Mouse (Mus musculus): ENCODE results near the gene Gan. TPM values are rescaled to one million over a fixed set of nuclear protein-coding genes. Genes with fewer than 3 reads are reported as not detected.

Gene Gan
- polyA plus RNA-seq, 1 experiment from 2014 or later: 2.6 TPM

DNA sequence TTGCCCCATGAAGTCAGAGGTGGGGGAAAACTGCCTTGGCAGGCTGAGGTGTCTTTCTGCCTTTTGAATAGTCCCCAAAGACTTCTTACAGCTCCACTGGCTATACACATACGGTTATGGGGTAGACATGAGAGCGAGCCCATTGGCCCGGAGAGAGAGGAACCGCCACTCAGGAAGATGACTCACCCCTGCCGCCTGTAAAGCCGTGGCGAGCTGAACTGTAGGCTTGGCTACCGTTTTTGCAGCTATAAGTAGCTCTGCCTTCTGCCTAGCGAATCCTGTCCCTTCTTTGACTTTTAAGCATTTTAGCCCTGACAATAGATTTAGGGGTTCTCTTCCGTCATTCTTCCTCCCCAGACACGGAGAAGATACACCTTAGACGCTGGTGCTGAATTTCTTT is 51.2 kb downstream of the Gan start:
- H3K36me3 ChIP-seq: peaks cover 27% of the 10 kb centered on the region
- WGBS: 93% methylated on average over 12 of the region's 12 CpGs
- no peaks in the 10 kb centered on the region for H3K4me1 ChIP-seq

GRCm38 (mm10) chr8:117212100-117212499 is 54.2 kb downstream of the Gan start:
- H3K27me3 ChIP-seq (replicated peaks): no peaks in the 10 kb centered on the region
- 95% methylated on average over 11 of the region's 11 CpGs for WGBS
- H3K9me3 ChIP-seq: no peaks in the 10 kb centered on the region
- H3K4me1 ChIP-seq: no peaks in the 10 kb centered on the region
- no peak for ATAC-seq (ENCODE audit: low FRiP score, low read depth)
- H3K36me3 ChIP-seq: peaks cover 15% of the 10 kb centered on the region; the same call in 1 of the 2 replicates
- no peak overlapping the region for H3K4me2 ChIP-seq (replicated peaks)
- no peak overlapping the region for H3K9ac ChIP-seq
- H3K4me3 ChIP-seq: no peak overlapping the region
- no peak overlapping the region for H3K27ac ChIP-seq

More for the DNA sequence above, 51.2 kb downstream of the Gan start:
- Histone ChIP-seq H3K27ac (no peak overlapping the region), H3K4me2 (replicated peaks) (no peak overlapping the region), H3K9ac (no peak overlapping the region), H3K9me3 (no peaks in the 10 kb centered on the region), H3K4me3 (no peak overlapping the region), H3K27me3 (replicated peaks) (no peaks in the 10 kb centered on the region)
- ATAC-seq (ENCODE audit: low FRiP score, low read depth): no peak

DNA sequence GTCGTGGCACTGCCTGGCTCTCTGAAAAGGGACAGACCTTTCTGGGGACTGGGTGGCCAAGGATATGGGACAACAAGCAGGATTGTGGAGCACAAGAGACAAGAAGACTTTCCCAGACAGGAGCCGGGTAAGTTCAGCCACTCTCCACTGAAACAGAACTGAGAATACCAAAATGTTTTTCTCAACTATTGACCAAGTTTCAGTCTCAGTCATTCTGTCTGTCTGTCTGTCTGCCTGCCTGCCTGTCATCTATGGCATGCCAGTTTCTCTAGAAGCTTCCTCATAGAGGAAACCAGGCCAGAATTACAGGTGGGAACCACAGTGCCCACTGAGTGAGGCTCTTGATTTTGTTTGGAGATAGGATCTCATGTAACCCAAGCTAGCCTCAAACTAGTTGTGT is 59.8 kb downstream of the Gan start:
- no peaks in the 10 kb centered on the region for H3K9me3 ChIP-seq
- no peaks in the 10 kb centered on the region for H3K36me3 ChIP-seq
- H3K4me3 ChIP-seq: no peak overlapping the region
- 89% methylated on average over 2 of the region's 2 CpGs for WGBS
- no peaks in the 10 kb centered on the region for H3K27me3 ChIP-seq (replicated peaks)
- H3K4me1 ChIP-seq: no peaks in the 10 kb centered on the region
- ATAC-seq (ENCODE audit: low FRiP score, low read depth): no peak
- H3K27ac ChIP-seq: no peak overlapping the region
- no peak overlapping the region for H3K9ac ChIP-seq
- no peak overlapping the region for H3K4me2 ChIP-seq (replicated peaks)

DNA sequence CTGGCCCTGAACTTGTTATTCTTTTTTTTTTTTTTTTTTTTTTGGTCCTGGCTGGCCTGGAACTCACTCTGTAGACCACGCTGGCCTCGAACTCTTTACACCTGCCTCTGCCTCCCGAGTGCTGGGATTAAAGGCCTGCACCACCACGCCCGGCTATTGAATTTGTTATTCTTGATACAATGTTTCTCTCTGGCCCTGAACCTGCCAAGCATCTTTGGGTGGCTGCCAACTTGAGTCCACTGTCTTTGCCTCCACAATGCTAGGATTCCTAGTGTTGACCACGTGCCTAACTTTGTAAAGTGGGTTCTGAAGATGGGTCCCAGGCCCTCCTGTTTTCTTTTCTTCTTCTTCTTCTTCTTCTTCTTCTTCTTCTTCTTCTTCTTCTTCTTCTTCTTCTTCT is 64.5 kb downstream of the Gan start:
- no peaks in the 10 kb centered on the region for H3K36me3 ChIP-seq
- H3K27ac ChIP-seq: no peak overlapping the region
- no peak for ATAC-seq (ENCODE audit: low FRiP score, low read depth)
- H3K4me2 ChIP-seq (replicated peaks): no peak overlapping the region
- H3K27me3 ChIP-seq (replicated peaks): no peaks in the 10 kb centered on the region
- H3K4me3 ChIP-seq: no peak overlapping the region
- no peaks in the 10 kb centered on the region for H3K4me1 ChIP-seq
- no peak overlapping the region for H3K9ac ChIP-seq
- H3K9me3 ChIP-seq: no peaks in the 10 kb centered on the region
- 82% methylated on average over 6 of the region's 6 CpGs for WGBS

DNA sequence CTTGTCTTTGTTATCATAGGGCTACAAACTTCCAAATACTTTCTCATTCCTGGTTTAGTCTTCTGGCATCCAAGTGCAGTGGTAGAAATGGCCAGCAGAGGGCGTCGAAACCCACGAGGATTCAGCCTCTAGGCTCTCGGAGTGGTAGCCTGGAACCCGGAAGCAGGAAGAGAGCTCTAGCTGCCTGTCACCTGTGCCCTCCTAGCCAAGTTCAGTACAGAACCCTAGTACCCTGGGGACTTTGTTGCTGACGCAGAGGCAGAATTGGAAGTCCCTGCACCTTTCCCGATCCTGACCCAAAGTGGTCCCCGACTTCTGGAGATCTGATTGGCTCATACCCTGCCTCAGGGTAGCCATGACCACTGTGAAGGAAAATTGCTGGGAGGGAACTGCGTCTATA is 66.7 kb downstream of the Gan start:
- H3K4me3 ChIP-seq: no peak overlapping the region
- H3K27ac ChIP-seq: no peak overlapping the region
- 16% methylated on average over 9 of the region's 9 CpGs for WGBS
- H3K9ac ChIP-seq: no peak overlapping the region
- H3K4me1 ChIP-seq: no peaks in the 10 kb centered on the region
- H3K36me3 ChIP-seq: no peaks in the 10 kb centered on the region
- ATAC-seq (ENCODE audit: low FRiP score, low read depth): peak; percentile 82
- H3K27me3 ChIP-seq (replicated peaks): no peaks in the 10 kb centered on the region
- H3K4me2 ChIP-seq (replicated peaks): peak overlapping the region; percentile 43
- no peaks in the 10 kb centered on the region for H3K9me3 ChIP-seq

GRCm38 (mm10) chr8:117226306-117226705 is 68.4 kb downstream of the Gan start:
- Histone ChIP-seq H3K4me1 (no peaks in the 10 kb centered on the region), H3K4me3 (no peak overlapping the region), H3K27ac (no peak overlapping the region), H3K9me3 (no peaks in the 10 kb centered on the region), H3K36me3 (no peaks in the 10 kb centered on the region), H3K4me2 (replicated peaks) (no peak overlapping the region), H3K9ac (no peak overlapping the region), H3K27me3 (replicated peaks) (no peaks in the 10 kb centered on the region)
- WGBS: 89% methylated on average over 12 of the region's 12 CpGs
- ATAC-seq (ENCODE audit: low FRiP score, low read depth): no peak

DNA sequence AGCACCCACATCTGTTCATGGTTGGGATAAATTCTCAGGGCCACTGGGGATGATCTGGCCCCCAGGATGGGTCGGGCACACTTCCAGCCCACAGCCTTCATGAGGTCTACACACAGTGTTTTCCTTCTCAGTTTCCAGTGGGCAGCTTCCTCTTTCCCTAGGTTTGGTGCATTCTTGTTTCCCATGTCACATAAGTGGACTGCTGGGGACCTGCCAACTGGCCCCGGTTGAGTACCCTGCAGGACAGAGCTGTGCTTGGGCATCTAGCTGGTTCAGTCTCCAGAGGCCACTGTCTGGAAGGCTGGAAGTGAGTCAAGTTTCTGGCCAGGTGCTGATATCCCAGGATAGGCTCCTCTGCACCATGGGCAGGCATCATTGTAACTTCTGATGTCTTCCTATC is 69.4 kb downstream of the Gan start:
- no peak overlapping the region for H3K4me2 ChIP-seq (replicated peaks)
- ATAC-seq (ENCODE audit: low FRiP score, low read depth): no peak
- H3K4me1 ChIP-seq: no peaks in the 10 kb centered on the region
- no peaks in the 10 kb centered on the region for H3K27me3 ChIP-seq (replicated peaks)
- H3K9ac ChIP-seq: no peak overlapping the region
- H3K36me3 ChIP-seq: no peaks in the 10 kb centered on the region
- H3K9me3 ChIP-seq: no peaks in the 10 kb centered on the region
- H3K4me3 ChIP-seq: no peak overlapping the region
- H3K27ac ChIP-seq: no peak overlapping the region
- WGBS: 92% methylated on average over 2 of the region's 2 CpGs

DNA sequence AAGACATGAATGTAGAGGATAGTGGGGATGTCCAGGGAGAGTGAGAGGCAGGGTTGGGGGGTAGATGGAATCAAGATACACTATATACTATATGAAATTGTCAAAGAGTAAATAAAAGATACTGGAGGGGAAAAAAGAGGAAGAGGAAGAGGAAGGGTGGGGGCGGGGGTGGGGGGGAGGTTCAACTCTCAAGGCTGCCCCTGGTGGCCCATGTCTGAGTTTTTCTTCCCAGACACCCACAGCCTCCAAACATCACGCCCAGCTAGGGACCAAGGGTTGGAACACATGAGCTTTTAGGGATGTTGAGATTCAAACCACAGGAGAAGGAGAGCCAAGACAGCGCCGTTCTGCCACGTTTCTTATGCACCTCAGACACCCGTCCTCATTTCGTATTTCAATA is 75.3 kb downstream of the Gan start:
- Histone ChIP-seq H3K27ac (no peak overlapping the region), H3K4me2 (replicated peaks) (no peak overlapping the region), H3K4me1 (no peaks in the 10 kb centered on the region), H3K4me3 (no peak overlapping the region), H3K9ac (no peak overlapping the region), H3K27me3 (replicated peaks) (no peaks in the 10 kb centered on the region), H3K36me3 (no peaks in the 10 kb centered on the region), H3K9me3 (no peaks in the 10 kb centered on the region)
- WGBS: 90% methylated on average over 7 of the region's 7 CpGs
- no peak for ATAC-seq (ENCODE audit: low FRiP score, low read depth)

GRCm38 (mm10) chr8:117236531-117236930 is 78.6 kb downstream of the Gan start:
- Histone ChIP-seq H3K4me1 (no peaks in the 10 kb centered on the region), H3K27me3 (replicated peaks) (no peaks in the 10 kb centered on the region), H3K9ac (no peak overlapping the region), H3K36me3 (no peaks in the 10 kb centered on the region), H3K4me2 (replicated peaks) (no peak overlapping the region), H3K4me3 (no peak overlapping the region), H3K27ac (no peak overlapping the region), H3K9me3 (no peaks in the 10 kb centered on the region)
- 93% methylated on average over 4 of the region's 4 CpGs for WGBS
- no peak for ATAC-seq (ENCODE audit: low FRiP score, low read depth)

DNA sequence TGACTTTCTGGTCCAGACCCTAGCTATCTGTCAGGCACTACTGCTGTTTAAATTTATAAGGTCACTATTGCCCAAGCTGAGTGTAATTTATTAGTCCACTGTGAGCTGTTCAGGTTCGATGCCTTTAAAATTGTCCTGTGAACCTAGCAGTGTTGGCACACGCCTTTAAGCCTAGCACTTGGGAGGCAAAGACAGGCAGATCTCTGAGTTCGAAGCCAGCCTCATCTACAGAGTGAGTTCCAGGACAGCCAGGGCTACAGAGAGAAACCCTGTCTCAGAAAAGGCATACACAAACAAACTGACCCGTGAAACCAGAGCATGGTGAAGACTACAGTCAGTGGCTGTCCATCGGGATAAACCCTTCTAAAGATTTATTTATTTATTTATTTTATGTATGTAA is 82.4 kb downstream of the Gan start:
- Histone ChIP-seq H3K9me3 (no peaks in the 10 kb centered on the region), H3K4me2 (replicated peaks) (no peak overlapping the region), H3K4me3 (no peak overlapping the region), H3K4me1 (no peaks in the 10 kb centered on the region), H3K27me3 (replicated peaks) (no peaks in the 10 kb centered on the region), H3K36me3 (no peaks in the 10 kb centered on the region), H3K9ac (no peak overlapping the region), H3K27ac (no peak overlapping the region)
- WGBS: 80% methylated on average over 5 of the region's 5 CpGs
- ATAC-seq (ENCODE audit: low FRiP score, low read depth): no peak

- no peak for ATAC-seq (ENCODE audit: low FRiP score, low read depth)
- Histone ChIP-seq H3K9me3 (no peaks in the 10 kb centered on the region), H3K36me3 (no peaks in the 10 kb centered on the region), H3K9ac (no peak overlapping the region), H3K27ac (no peak overlapping the region), H3K27me3 (replicated peaks) (no peaks in the 10 kb centered on the region), H3K4me2 (replicated peaks) (no peak overlapping the region), H3K4me3 (no peak overlapping the region), H3K4me1 (no peaks in the 10 kb centered on the region)
- 86% methylated on average over 5 of the region's 5 CpGs for WGBS
Observed at GRCm38 (mm10) chr8:117240841-117241494, 83.0 kb downstream of the Gan start.

DNA sequence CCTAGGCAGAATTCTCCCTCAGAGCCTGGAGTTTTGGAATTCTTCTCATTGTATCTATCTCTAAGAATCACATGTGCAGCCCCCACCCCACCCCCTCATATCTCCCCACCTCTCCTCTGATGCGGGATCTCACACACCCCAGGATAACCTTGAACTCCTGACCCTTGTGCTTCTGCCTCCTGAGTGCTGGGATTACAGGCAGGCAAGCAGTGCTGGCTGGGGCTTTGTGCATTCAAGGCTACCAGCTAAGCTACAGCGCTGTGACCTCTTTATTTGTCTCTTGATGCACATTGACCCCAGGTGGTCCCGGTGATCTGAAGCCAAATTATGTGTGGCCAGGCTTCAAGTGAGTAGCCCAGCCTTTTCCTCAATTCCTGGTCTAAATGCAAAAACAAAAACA is 83.9 kb downstream of the Gan start:
- Histone ChIP-seq H3K27ac (no peak overlapping the region), H3K9me3 (no peaks in the 10 kb centered on the region), H3K4me2 (replicated peaks) (no peak overlapping the region), H3K4me3 (no peak overlapping the region), H3K9ac (no peak overlapping the region), H3K27me3 (replicated peaks) (no peaks in the 10 kb centered on the region), H3K4me1 (no peaks in the 10 kb centered on the region), H3K36me3 (no peaks in the 10 kb centered on the region)
- WGBS: 26% methylated on average over 3 of the region's 3 CpGs
- no peak for ATAC-seq (ENCODE audit: low FRiP score, low read depth)

DNA sequence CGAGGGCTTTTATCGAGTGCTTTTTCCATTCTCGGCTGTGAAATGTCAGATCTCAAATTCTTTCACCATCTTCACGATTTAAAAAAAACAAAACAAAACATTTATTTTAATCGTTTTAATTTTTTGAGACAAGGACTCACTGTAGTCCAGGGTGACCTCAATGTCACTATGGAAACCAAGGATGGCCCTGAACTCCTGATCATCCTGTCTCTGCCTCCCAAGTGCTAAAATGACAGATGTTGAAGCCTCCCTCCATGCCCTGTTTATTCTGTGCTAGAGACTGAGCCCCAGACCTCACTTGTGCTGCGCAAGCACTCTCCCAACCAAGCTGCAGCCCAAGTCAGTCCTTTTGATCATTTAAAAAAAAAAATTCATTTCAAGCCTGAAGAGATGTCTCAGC is 84.4 kb downstream of the Gan start:
- no peak overlapping the region for H3K4me2 ChIP-seq (replicated peaks)
- no peaks in the 10 kb centered on the region for H3K9me3 ChIP-seq
- 80% methylated on average over 6 of the region's 6 CpGs for WGBS
- ATAC-seq (ENCODE audit: low FRiP score, low read depth): no peak
- no peaks in the 10 kb centered on the region for H3K27me3 ChIP-seq (replicated peaks)
- H3K4me1 ChIP-seq: no peaks in the 10 kb centered on the region
- H3K4me3 ChIP-seq: no peak overlapping the region
- no peaks in the 10 kb centered on the region for H3K36me3 ChIP-seq
- H3K9ac ChIP-seq: no peak overlapping the region
- no peak overlapping the region for H3K27ac ChIP-seq

Measured in neural tube, embryonic 12.5 days (tissue).